Mouse (Mus musculus) spleen, postnatal 10 days (tissue): Measurements from ENCODE around the gene Bcat1.

Source experiments
- DNase-seq, 2 experiments: peaks; one replicate each; pipeline ENCODE4 v3.0.0; 2021 to 2022; ENCODE audit warnings: low spot score in 2 of 2

The Bcat1 gene

GRCm38 (mm10) chr6:144944435-144945365 is 131.3 kb downstream of the Bcat1 start:
- DNase-seq, result no peak
